Mouse (Mus musculus): ENCODE data around the gene Tmem86a. TPM values are rescaled to one million over a fixed set of nuclear protein-coding genes. Genes with fewer than 3 reads are reported as not detected.

The Tmem86a gene
- polyA plus RNA-seq (2015; fragmentation: Nextera tagmentation; extraction: Ambion mirVana): 19.7 and 23.9 TPM in 2 replicates

GRCm38 (mm10) chr7:47050366-47050765, at the start of gene Tmem86a:
Tmem86a (plus strand) TSS chr7:47050601.
- H3K36me3 ChIP-seq: 0 out of 2 replicates have a peak, but pooled peaks cover 3% of the 10 kb centered on the region
- peak within 1 kb of the TSS; percentile 85 for H3K9ac ChIP-seq
- no peaks in the 10 kb centered on the region for H3K27me3 ChIP-seq
- H3K4me3 ChIP-seq: peak within 1 kb of the TSS; percentile 83
- H3K27ac ChIP-seq: peak within 1 kb of the TSS; percentile 94
- H3K4me1 ChIP-seq (replicated peaks): peaks cover 27% of the 10 kb centered on the region
- no peaks in the 10 kb centered on the region for H3K9me3 ChIP-seq (replicated peaks)
- WGBS: under 1% methylated on average over 33 of the region's 33 CpGs
- ATAC-seq (replicated peaks; ENCODE audit: insufficient number of reproducible peaks, insufficient read depth, low FRiP score, low read depth): peak; percentile 95
- H3K4me2 ChIP-seq: peak within 1 kb of the TSS; percentile 93

- Histone ChIP-seq H3K4me2 (no peak overlapping the region), H3K9me3 (replicated peaks) (no peaks in the 10 kb centered on the region), H3K27ac (peak overlapping the region; percentile 29; the same call in 1 of the 2 replicates), H3K36me3 (peaks cover 33% of the 10 kb centered on the region), H3K4me1 (replicated peaks) (peaks cover 54% of the 10 kb centered on the region), H3K27me3 (no peaks in the 10 kb centered on the region), H3K9ac (no peak overlapping the region), H3K4me3 (no peak overlapping the region)
- ATAC-seq (replicated peaks; ENCODE audit: insufficient number of reproducible peaks, insufficient read depth, low FRiP score, low read depth): peak; percentile 83; the same call in 1 of the 2 replicates
- WGBS: 40% methylated on average over 3 of the region's 3 CpGs
Measured at GRCm38 (mm10) chr7:47000644-47000983, 49.8 kb upstream of the Tmem86a start.

- Histone ChIP-seq H3K4me3 (no peak overlapping the region), H3K4me2 (no peak overlapping the region), H3K9ac (no peak overlapping the region), H3K27me3 (no peaks in the 10 kb centered on the region), H3K4me1 (replicated peaks) (peaks cover 55% of the 10 kb centered on the region), H3K27ac (no peak overlapping the region), H3K9me3 (replicated peaks) (no peaks in the 10 kb centered on the region), H3K36me3 (peaks cover 26% of the 10 kb centered on the region)
- WGBS: 58% methylated on average over 5 of the region's 5 CpGs
- ATAC-seq (replicated peaks; ENCODE audit: insufficient number of reproducible peaks, insufficient read depth, low FRiP score, low read depth): no peak
Measured at GRCm38 (mm10) chr7:47001125-47001899, 49.1 kb upstream of the Tmem86a start.

- ATAC-seq (replicated peaks; ENCODE audit: insufficient number of reproducible peaks, insufficient read depth, low FRiP score, low read depth): no peak
- Histone ChIP-seq H3K9ac (no peak overlapping the region), H3K27ac (no peak overlapping the region), H3K36me3 (peaks cover 22% of the 10 kb centered on the region), H3K9me3 (replicated peaks) (no peaks in the 10 kb centered on the region), H3K27me3 (no peaks in the 10 kb centered on the region), H3K4me1 (replicated peaks) (peaks cover 56% of the 10 kb centered on the region), H3K4me3 (no peak overlapping the region), H3K4me2 (no peak overlapping the region)
- WGBS: 76% methylated on average over 4 of the region's 4 CpGs
Measured at GRCm38 (mm10) chr7:47001900-47002275, 48.5 kb upstream of the Tmem86a start.

- no peaks in the 10 kb centered on the region for H3K9me3 ChIP-seq (replicated peaks)
- H3K4me2 ChIP-seq: no peak overlapping the region
- no peaks in the 10 kb centered on the region for H3K27me3 ChIP-seq
- 55% methylated on average over 3 of the region's 3 CpGs for WGBS
- no peak for ATAC-seq (replicated peaks; ENCODE audit: insufficient number of reproducible peaks, insufficient read depth, low FRiP score, low read depth)
- peaks cover 47% of the 10 kb centered on the region for H3K4me1 ChIP-seq (replicated peaks)
- H3K36me3 ChIP-seq: peaks cover 9% of the 10 kb centered on the region; the same call in 1 of the 2 replicates
- H3K27ac ChIP-seq: no peak overlapping the region
- H3K4me3 ChIP-seq: no peak overlapping the region
- no peak overlapping the region for H3K9ac ChIP-seq
Measured at GRCm38 (mm10) chr7:47003411-47004115, 46.8 kb upstream of the Tmem86a start.

GRCm38 (mm10) chr7:47007109-47007780, 43.2 kb upstream of the Tmem86a start:
- Histone ChIP-seq H3K36me3 (no peaks in the 10 kb centered on the region), H3K9ac (peak overlapping the region; percentile 74), H3K27me3 (no peaks in the 10 kb centered on the region), H3K4me1 (replicated peaks) (peaks cover 38% of the 10 kb centered on the region), H3K4me3 (peak overlapping the region; percentile 85), H3K9me3 (replicated peaks) (no peaks in the 10 kb centered on the region), H3K27ac (peak overlapping the region; percentile 97), H3K4me2 (peak overlapping the region; percentile 82)
- 18% methylated on average over 21 of the region's 21 CpGs for WGBS
- no peak for ATAC-seq (replicated peaks; ENCODE audit: insufficient number of reproducible peaks, insufficient read depth, low FRiP score, low read depth)

GRCm38 (mm10) chr7:47007818-47008167, 42.6 kb upstream of the Tmem86a start:
- Histone ChIP-seq H3K27me3 (no peaks in the 10 kb centered on the region), H3K27ac (peak overlapping the region; percentile 97), H3K9ac (peak overlapping the region; percentile 74), H3K4me3 (peak overlapping the region; percentile 85), H3K9me3 (replicated peaks) (no peaks in the 10 kb centered on the region), H3K36me3 (no peaks in the 10 kb centered on the region), H3K4me1 (replicated peaks) (peaks cover 33% of the 10 kb centered on the region), H3K4me2 (peak overlapping the region; percentile 82)
- WGBS: under 1% methylated on average over 25 of the region's 25 CpGs
- peak; percentile 70 for ATAC-seq (replicated peaks; ENCODE audit: insufficient number of reproducible peaks, insufficient read depth, low FRiP score, low read depth)

GRCm38 (mm10) chr7:47008168-47008993, 42.0 kb upstream of the Tmem86a start, which contains the start of gene Spty2d1:
Spty2d1 (minus strand) TSS chr7:47008411.
- peaks cover 31% of the 10 kb centered on the region for H3K4me1 ChIP-seq (replicated peaks)
- ATAC-seq (replicated peaks; ENCODE audit: insufficient number of reproducible peaks, insufficient read depth, low FRiP score, low read depth): peak; percentile 92

GRCm38 (mm10) chr7:47013131-47013767, 37.2 kb upstream of the Tmem86a start:
- Histone ChIP-seq H3K9ac (no peak overlapping the region), H3K27ac (peak overlapping the region; percentile 62), H3K9me3 (replicated peaks) (no peaks in the 10 kb centered on the region), H3K4me3 (no peak overlapping the region), H3K27me3 (no peaks in the 10 kb centered on the region), H3K36me3 (no peaks in the 10 kb centered on the region), H3K4me2 (no peak overlapping the region), H3K4me1 (replicated peaks) (peaks cover 29% of the 10 kb centered on the region)
- 38% methylated on average over 9 of the region's 9 CpGs for WGBS
- no peak for ATAC-seq (replicated peaks; ENCODE audit: insufficient number of reproducible peaks, insufficient read depth, low FRiP score, low read depth)

More at GRCm38 (mm10) chr7:47008168-47008993, 42.0 kb upstream of the Tmem86a start, which contains the start of gene Spty2d1:
- no peaks in the 10 kb centered on the region for H3K36me3 ChIP-seq
- peak within 1 kb of the TSS; percentile 97 for H3K27ac ChIP-seq
- no peaks in the 10 kb centered on the region for H3K27me3 ChIP-seq
- no peaks in the 10 kb centered on the region for H3K9me3 ChIP-seq (replicated peaks)
- peak within 1 kb of the TSS; percentile 85 for H3K4me3 ChIP-seq
- WGBS: under 1% methylated on average over 57 of the region's 57 CpGs
- peak within 1 kb of the TSS; percentile 74 for H3K9ac ChIP-seq
- peak within 1 kb of the TSS; percentile 82 for H3K4me2 ChIP-seq
